Mouse (Mus musculus): ENCODE data around the gene Peli2. TPM values are rescaled to one million over a fixed set of nuclear protein-coding genes. Genes with fewer than 3 reads are reported as not detected.

Peli2 gene
- total RNA-seq, 1 experiment, result 1.6 TPM

DNA sequence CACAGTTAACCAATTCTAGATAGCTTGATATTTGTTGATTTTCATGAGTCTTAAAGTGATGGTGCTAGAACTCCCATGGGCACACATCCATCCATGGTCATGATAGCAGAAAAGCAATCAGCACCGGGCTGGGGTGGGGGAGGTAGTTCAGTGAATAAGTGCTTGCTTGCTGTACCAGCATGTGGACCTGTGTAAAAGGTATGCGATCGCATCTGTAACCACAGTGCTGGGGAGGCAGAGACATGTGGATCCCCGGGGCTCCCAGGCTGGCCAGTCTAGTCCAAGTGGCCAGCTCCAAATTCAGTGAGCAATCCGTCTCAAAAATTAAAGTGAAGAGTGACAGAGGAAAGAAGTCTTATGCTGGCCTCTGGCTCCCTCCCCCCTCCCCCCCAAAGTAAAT, 3.4 kb downstream of the Peli2 start:
- in situ Hi-C loops (cut with MboI; ENCODE audit: low sequenced_read_pairs in 2 of 2, unreplicated experiment in 2 of 2), result no loop called here
- no peak overlapping the region for H3K4me3 ChIP-seq (ENCODE audit: insufficient read depth in 1 of 2, low read depth in 1 of 2, low read length in 2 of 2, poor library complexity in 1 of 2, severe bottlenecking in 1 of 2)
- H3K36me3 ChIP-seq (ENCODE audit: control insufficient read depth, insufficient read depth, low read length, poor library complexity, severe bottlenecking), result no peaks in the 10 kb centered on the region
- DNase-seq (ENCODE audit: low read depth, low spot score), result no peak
- TF ChIP-seq MAFK (IDR thresholded peaks at IDR 0.05; ENCODE audit: insufficient read depth, low read depth, low read length) (no peak), ZC3H11A (IDR thresholded peaks at IDR 0.05; ENCODE audit: borderline replicate concordance, low read depth, low read length) (no peak), ZNF384 (IDR thresholded peaks at IDR 0.05; ENCODE audit: low read depth, low read length) (no peak), HCFC1 (IDR thresholded peaks at IDR 0.05; ENCODE audit: borderline replicate concordance, insufficient read depth, low read length) (no peak), CHD2 (IDR thresholded peaks at IDR 0.05; ENCODE audit: low read depth, low read length) (no peak)
- no peaks in the 10 kb centered on the region for H3K9me3 ChIP-seq (ENCODE audit: control insufficient read depth, insufficient read depth, low read depth, low read length)
- peaks cover 0 to 6% of the 10 kb centered on the region in 2 experiments; a peak in 2 of 4 replicates for H3K4me1 ChIP-seq (ENCODE audit: control insufficient read depth in 2 of 2, insufficient read depth in 2 of 2, low read length in 2 of 2, poor library complexity in 1 of 2)
- H3K9ac ChIP-seq (ENCODE audit: insufficient read depth, low read depth, low read length, poor library complexity, severe bottlenecking), result no peak overlapping the region
- H3K27ac ChIP-seq (ENCODE audit: insufficient read depth, low read depth, low read length, poor library complexity, severe bottlenecking), result no peak overlapping the region

GRCm38 (mm10) chr14:48124816-48125215, 4.2 kb downstream of the Peli2 start:
- in situ Hi-C loops (cut with MboI; ENCODE audit: low sequenced_read_pairs in 2 of 2, unreplicated experiment in 2 of 2), result no loop called here
- Histone ChIP-seq H3K36me3 (ENCODE audit: control insufficient read depth, insufficient read depth, low read length, poor library complexity, severe bottlenecking) (no peaks in the 10 kb centered on the region), H3K4me3 (ENCODE audit: insufficient read depth in 1 of 2, low read depth in 1 of 2, low read length in 2 of 2, poor library complexity in 1 of 2, severe bottlenecking in 1 of 2) (no peak overlapping the region), H3K27ac (ENCODE audit: insufficient read depth, low read depth, low read length, poor library complexity, severe bottlenecking) (no peak overlapping the region), H3K9me3 (ENCODE audit: control insufficient read depth, insufficient read depth, low read depth, low read length) (no peaks in the 10 kb centered on the region), H3K9ac (ENCODE audit: insufficient read depth, low read depth, low read length, poor library complexity, severe bottlenecking) (no peak overlapping the region), H3K4me1 (ENCODE audit: control insufficient read depth in 2 of 2, insufficient read depth in 2 of 2, low read length in 2 of 2, poor library complexity in 1 of 2) (peaks cover 0 to 5% of the 10 kb centered on the region in 2 experiments; a peak in 2 of 4 replicates)
- no peak for TF ChIP-seq CHD2 (IDR thresholded peaks at IDR 0.05; ENCODE audit: low read depth, low read length)
- DNase-seq (ENCODE audit: low read depth, low spot score), result no peak

DNA sequence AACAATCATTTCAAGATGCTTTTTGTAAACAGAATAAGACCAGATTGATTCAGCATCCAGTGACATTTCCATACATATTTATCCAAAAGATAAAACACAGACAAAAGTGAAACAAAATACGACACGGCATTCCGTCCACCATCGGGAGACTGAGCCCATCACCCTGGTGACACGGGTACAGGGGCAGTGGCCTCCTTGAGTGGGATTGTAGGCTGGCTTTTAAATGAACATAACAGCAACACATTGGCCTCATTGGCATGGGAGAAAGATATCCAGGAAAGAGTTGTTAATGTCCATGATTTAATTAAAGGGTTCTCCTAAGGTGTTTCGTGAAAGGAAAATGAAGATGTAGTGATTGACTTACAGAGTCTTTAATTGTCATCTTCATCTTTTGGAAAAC, 5.3 kb downstream of the Peli2 start:
- Histone ChIP-seq H3K9me3 (ENCODE audit: control insufficient read depth, insufficient read depth, low read depth, low read length) (no peaks in the 10 kb centered on the region), H3K27ac (ENCODE audit: insufficient read depth, low read depth, low read length, poor library complexity, severe bottlenecking) (no peak overlapping the region), H3K36me3 (ENCODE audit: control insufficient read depth, insufficient read depth, low read length, poor library complexity, severe bottlenecking) (no peaks in the 10 kb centered on the region), H3K4me3 (ENCODE audit: insufficient read depth in 1 of 2, low read depth in 1 of 2, low read length in 2 of 2, poor library complexity in 1 of 2, severe bottlenecking in 1 of 2) (no peak overlapping the region), H3K4me1 (ENCODE audit: control insufficient read depth in 2 of 2, insufficient read depth in 2 of 2, low read length in 2 of 2, poor library complexity in 1 of 2) (peaks cover 0 to 5% of the 10 kb centered on the region in 2 experiments; a peak in 2 of 4 replicates), H3K9ac (ENCODE audit: insufficient read depth, low read depth, low read length, poor library complexity, severe bottlenecking) (no peak overlapping the region)
- in situ Hi-C loops (cut with MboI; ENCODE audit: low sequenced_read_pairs in 2 of 2, unreplicated experiment in 2 of 2), result no loop called here
- no peak for DNase-seq (ENCODE audit: low read depth, low spot score)
- TF ChIP-seq ZC3H11A (IDR thresholded peaks at IDR 0.05; ENCODE audit: borderline replicate concordance, low read depth, low read length) (no peak), ZNF384 (IDR thresholded peaks at IDR 0.05; ENCODE audit: low read depth, low read length) (no peak), CHD2 (IDR thresholded peaks at IDR 0.05; ENCODE audit: low read depth, low read length) (no peak), MAFK (IDR thresholded peaks at IDR 0.05; ENCODE audit: insufficient read depth, low read depth, low read length) (no peak), HCFC1 (IDR thresholded peaks at IDR 0.05; ENCODE audit: borderline replicate concordance, insufficient read depth, low read length) (no peak)

GRCm38 (mm10) chr14:48126931-48127330, 6.3 kb downstream of the Peli2 start:
- in situ Hi-C loops (cut with MboI; ENCODE audit: low sequenced_read_pairs in 2 of 2, unreplicated experiment in 2 of 2), result no loop called here
- no peak for DNase-seq (ENCODE audit: low read depth, low spot score)
- H3K9me3 ChIP-seq (ENCODE audit: control insufficient read depth, insufficient read depth, low read depth, low read length), result no peaks in the 10 kb centered on the region
- H3K27ac ChIP-seq (ENCODE audit: insufficient read depth, low read depth, low read length, poor library complexity, severe bottlenecking), result no peak overlapping the region
- TF ChIP-seq ZC3H11A (IDR thresholded peaks at IDR 0.05; ENCODE audit: borderline replicate concordance, low read depth, low read length) (no peak), MAFK (IDR thresholded peaks at IDR 0.05; ENCODE audit: insufficient read depth, low read depth, low read length) (no peak), HCFC1 (IDR thresholded peaks at IDR 0.05; ENCODE audit: borderline replicate concordance, insufficient read depth, low read length) (no peak), ZNF384 (IDR thresholded peaks at IDR 0.05; ENCODE audit: low read depth, low read length) (no peak), CHD2 (IDR thresholded peaks at IDR 0.05; ENCODE audit: low read depth, low read length) (no peak)
- peaks cover 0 to 4% of the 10 kb centered on the region in 2 experiments; a peak in 2 of 4 replicates for H3K4me1 ChIP-seq (ENCODE audit: control insufficient read depth in 2 of 2, insufficient read depth in 2 of 2, low read length in 2 of 2, poor library complexity in 1 of 2)
- H3K4me3 ChIP-seq (ENCODE audit: insufficient read depth in 1 of 2, low read depth in 1 of 2, low read length in 2 of 2, poor library complexity in 1 of 2, severe bottlenecking in 1 of 2), result no peak overlapping the region
- no peaks in the 10 kb centered on the region for H3K36me3 ChIP-seq (ENCODE audit: control insufficient read depth, insufficient read depth, low read length, poor library complexity, severe bottlenecking)
- no peak overlapping the region for H3K9ac ChIP-seq (ENCODE audit: insufficient read depth, low read depth, low read length, poor library complexity, severe bottlenecking)

DNA sequence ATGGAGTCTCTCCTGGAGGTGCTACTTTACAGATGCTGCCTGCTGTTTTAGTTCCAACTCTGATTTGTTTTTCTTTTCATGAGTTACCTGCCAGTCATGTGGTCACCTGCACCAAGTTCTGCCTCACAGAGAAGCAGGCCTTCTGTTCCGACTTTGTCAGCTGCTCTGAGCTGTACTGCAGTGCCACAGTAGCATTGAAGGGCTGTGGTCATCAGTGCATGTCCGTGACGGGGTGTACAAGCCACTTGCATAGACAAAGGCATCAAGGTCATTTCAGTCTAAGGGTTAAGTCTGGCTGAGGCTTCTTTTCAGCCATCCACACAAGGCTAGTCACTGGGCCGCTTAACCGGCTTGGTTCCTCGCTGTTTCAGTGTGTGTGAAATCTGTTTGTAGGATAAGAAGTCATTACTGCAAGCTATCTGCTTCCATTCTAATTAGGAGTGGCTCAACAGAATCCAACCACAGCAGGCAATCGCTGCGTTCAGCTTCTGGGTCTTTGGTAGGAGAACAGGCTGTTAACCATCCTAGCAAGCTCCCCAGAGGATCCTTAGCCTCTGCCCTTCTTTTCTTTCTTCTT, 7.1 kb downstream of the Peli2 start:
- Histone ChIP-seq H3K9ac (ENCODE audit: insufficient read depth, low read depth, low read length, poor library complexity, severe bottlenecking) (no peak overlapping the region), H3K36me3 (ENCODE audit: control insufficient read depth, insufficient read depth, low read length, poor library complexity, severe bottlenecking) (no peaks in the 10 kb centered on the region), H3K27ac (ENCODE audit: insufficient read depth, low read depth, low read length, poor library complexity, severe bottlenecking) (no peak overlapping the region), H3K4me3 (ENCODE audit: insufficient read depth in 1 of 2, low read depth in 1 of 2, low read length in 2 of 2, poor library complexity in 1 of 2, severe bottlenecking in 1 of 2) (no peak overlapping the region), H3K4me1 (ENCODE audit: control insufficient read depth in 2 of 2, insufficient read depth in 2 of 2, low read length in 2 of 2, poor library complexity in 1 of 2) (no peaks in the 10 kb centered on the region), H3K9me3 (ENCODE audit: control insufficient read depth, insufficient read depth, low read depth, low read length) (no peaks in the 10 kb centered on the region)
- no peak for DNase-seq (ENCODE audit: low read depth, low spot score)
- in situ Hi-C loops (cut with MboI; ENCODE audit: low sequenced_read_pairs in 2 of 2, unreplicated experiment in 2 of 2), result no loop called here
- TF ChIP-seq ZC3H11A (IDR thresholded peaks at IDR 0.05; ENCODE audit: borderline replicate concordance, low read depth, low read length) (no peak), HCFC1 (IDR thresholded peaks at IDR 0.05; ENCODE audit: borderline replicate concordance, insufficient read depth, low read length) (no peak), CHD2 (IDR thresholded peaks at IDR 0.05; ENCODE audit: low read depth, low read length) (no peak), ZNF384 (IDR thresholded peaks at IDR 0.05; ENCODE audit: low read depth, low read length) (no peak), MAFK (IDR thresholded peaks at IDR 0.05; ENCODE audit: insufficient read depth, low read depth, low read length) (no peak)

All from ES-E14 (cell line).